Mouse (Mus musculus) kidney, postnatal 0 days (tissue): ENCODE measurements around the gene Ccdc106. TPM values are rescaled to one million over a fixed set of nuclear protein-coding genes. Genes with fewer than 3 reads are reported as not detected.

Experiments
- ATAC-seq: fragments of 200-750 bp; cut with Nextera tagmentation; replicated peaks from 2 replicates; pipeline ENCODE4 v1.8.0; 2017; ENCODE audit warnings: low read depth, moderate number of reproducible peaks, moderate TSS enrichment, moderate library complexity; ENCODE audit not compliant: low FRiP score
- DNase-seq: peaks from one replicate; pipeline ENCODE4 v3.0.0-alpha.2; 2016; ENCODE audit warnings: low spot score
- H3K27ac ChIP-seq: fragments of 300-500 bp; sonication (generic); 2 replicates; pipeline ENCODE4 v1.5.1; 2014; ENCODE audit warnings: mild to moderate bottlenecking
- H3K27me3 ChIP-seq: fragments of 300-500 bp; sonication (generic); 2 replicates; pipeline ENCODE4 v1.6.1; 2014; ENCODE audit warnings: low read length, mixed read lengths; ENCODE audit not compliant: insufficient read depth
- H3K36me3 ChIP-seq: fragments of 300-500 bp; sonication (generic); 2 replicates; pipeline ENCODE4 v1.6.1; 2014; ENCODE audit warnings: low read length, mixed read lengths; ENCODE audit not compliant: insufficient read depth
- H3K4me1 ChIP-seq: fragments of 300-500 bp; sonication (generic); replicated peaks from 2 replicates; pipeline ENCODE4 v1.6.1; 2014; ENCODE audit warnings: antibody characterized with exemption, low read length, mixed read lengths; ENCODE audit not compliant: insufficient read depth
- H3K4me2 ChIP-seq: fragments of 300-500 bp; sonication (generic); 2 replicates; pipeline ENCODE4 v1.6.1; 2014; ENCODE audit warnings: mild to moderate bottlenecking, low read length, moderate library complexity, mixed read lengths
- H3K4me3 ChIP-seq: fragments of 300-500 bp; sonication (generic); replicated peaks from 2 replicates; pipeline ENCODE4 v1.5.1; 2014; ENCODE audit warnings: low read depth, low read length
- H3K9ac ChIP-seq: fragments of 300-500 bp; sonication (generic); 2 replicates; pipeline ENCODE4 v1.6.1; 2014; ENCODE audit warnings: low read depth, low read length
- H3K9me3 ChIP-seq: fragments of 300-500 bp; sonication (generic); replicated peaks from 2 replicates; pipeline ENCODE4 v1.6.1; 2016; ENCODE audit warnings: low read length, inconsistent platforms, mixed read lengths
- CTCF ChIP-seq: IDR thresholded peaks from 2 replicates; pipeline ENCODE4 v1.5.1; 2016; ENCODE audit warnings: antibody characterized with exemption, low read depth, mild to moderate bottlenecking, moderate library complexity
- WGBS: fragments of 180-500 bp; shearing (Covaris S2); extraction: QIAGEN DNeasy Blood & Tissue Kit; methylation state at CpG from one replicate; pipeline ENCODE4 v1.1.7; 2014; 5-methylcytosine and 5-hydroxymethylcytosine counted together
- polyA plus RNA-seq: library from polyadenylated mRNA; unstranded; fragments of >200 nt; fragmentation: Nextera tagmentation; extraction: Ambion mirVana; gene quantifications from 2 replicates; pipeline ENCODE4 v1.2.1, GENCODE M21; 2015

The Ccdc106 gene
- polyA plus RNA-seq, 1 experiment from 2014 or later, result 22.7 TPM

- H3K4me3 ChIP-seq, result no peak within 1 kb of the TSS
- 94% methylated on average over 3 of the region's 3 CpGs for WGBS
Measured at GRCm38 (mm10) chr7:5033818-5034217, 13.5 kb downstream of the Ccdc106 start, which contains the start of gene 4632433K11Rik. Gene 4632433K11Rik (plus strand): TSS chr7:5034118.

GRCm38 (mm10) chr7:5035628-5036027, 15.3 kb downstream of the Ccdc106 start:
- Histone ChIP-seq H3K4me1 (0 out of 2 replicates have a peak, but pooled peaks cover 3% of the 10 kb centered on the region), H3K36me3 (peaks cover 49% of the 10 kb centered on the region), H3K9ac (no peak overlapping the region), H3K4me2 (no peak overlapping the region), H3K27ac (no peak overlapping the region), H3K9me3 (peaks cover 10% of the 10 kb centered on the region), H3K4me3 (no peak overlapping the region), H3K27me3 (no peaks in the 10 kb centered on the region)
- DNase-seq (no peak), ATAC-seq (no peak)
- no peak for TF ChIP-seq CTCF
- 96% methylated on average over 17 of the region's 17 CpGs for WGBS

More at GRCm38 (mm10) chr7:5033818-5034217, 13.5 kb downstream of the Ccdc106 start, which contains the start of gene 4632433K11Rik:
- H3K27ac ChIP-seq, result no peak within 1 kb of the TSS
- H3K9ac ChIP-seq, result no peak within 1 kb of the TSS
- TF ChIP-seq CTCF, result no peak
- 0 out of 2 replicates have a peak, but pooled peaks cover 3% of the 10 kb centered on the region for H3K4me1 ChIP-seq
- H3K36me3 ChIP-seq, result peaks cover 66% of the 10 kb centered on the region
- DNase-seq, result no peak
- H3K4me2 ChIP-seq, result no peak within 1 kb of the TSS
- no peaks in the 10 kb centered on the region for H3K27me3 ChIP-seq
- ATAC-seq, result no peak
- peaks cover 19% of the 10 kb centered on the region for H3K9me3 ChIP-seq

GRCm38 (mm10) chr7:5036136-5036535, 15.8 kb downstream of the Ccdc106 start:
- Histone ChIP-seq H3K27ac (no peak overlapping the region), H3K4me1 (0 out of 2 replicates have a peak, but pooled peaks cover 3% of the 10 kb centered on the region), H3K36me3 (peaks cover 44% of the 10 kb centered on the region), H3K9me3 (peaks cover 5% of the 10 kb centered on the region), H3K4me2 (no peak overlapping the region), H3K27me3 (no peaks in the 10 kb centered on the region), H3K9ac (no peak overlapping the region), H3K4me3 (no peak overlapping the region)
- ATAC-seq (no peak), DNase-seq (no peak)
- WGBS, result 94% methylated on average over 9 of the region's 9 CpGs
- TF ChIP-seq CTCF, result no peak

GRCm38 (mm10) chr7:5037026-5037425, 16.7 kb downstream of the Ccdc106 start:
- 94% methylated on average over 7 of the region's 7 CpGs for WGBS
- H3K4me3 ChIP-seq, result no peak overlapping the region
- H3K9me3 ChIP-seq, result no peaks in the 10 kb centered on the region
- H3K27me3 ChIP-seq, result no peaks in the 10 kb centered on the region
- no peak overlapping the region for H3K9ac ChIP-seq
- H3K36me3 ChIP-seq, result peaks cover 35% of the 10 kb centered on the region
- no peak overlapping the region for H3K27ac ChIP-seq
- ATAC-seq (no peak), DNase-seq (no peak)
- H3K4me2 ChIP-seq, result no peak overlapping the region
- 0 out of 2 replicates have a peak, but pooled peaks cover 3% of the 10 kb centered on the region for H3K4me1 ChIP-seq
- no peak for TF ChIP-seq CTCF

DNA sequence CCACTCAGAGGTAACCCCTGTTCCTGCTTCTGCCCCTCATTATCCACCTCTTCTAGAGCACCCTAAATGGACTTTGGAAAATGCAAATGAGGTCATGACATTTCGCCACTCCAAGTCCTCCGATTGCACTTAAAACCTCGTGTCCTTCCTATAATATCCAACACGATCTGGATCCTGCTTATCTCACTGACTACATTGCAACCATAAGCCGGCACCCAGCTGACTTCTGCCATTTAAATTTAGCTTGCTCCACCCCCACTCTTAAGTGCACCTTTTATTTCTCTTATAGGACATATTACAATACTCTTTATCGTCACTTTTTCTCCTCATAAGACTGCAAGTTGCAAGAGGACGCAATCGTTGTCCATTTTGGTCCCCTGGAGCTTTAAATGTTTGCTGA, 17.1 kb downstream of the Ccdc106 start:
- no peaks in the 10 kb centered on the region for H3K9me3 ChIP-seq
- WGBS, result 88% methylated on average over 8 of the region's 8 CpGs
- no peak for ATAC-seq

GRCm38 (mm10) chr7:5038109-5038732, 17.9 kb downstream of the Ccdc106 start, which contains the start of gene Zfp784:
Gene Zfp784 (minus strand): TSS chr7:5038446.
- WGBS, result under 1% methylated on average over 48 of the region's 48 CpGs
- Histone ChIP-seq H3K4me2 (peak within 1 kb of the TSS; percentile 60), H3K4me3 (peak within 1 kb of the TSS; percentile 69), H3K4me1 (0 out of 2 replicates have a peak, but pooled peaks cover 3% of the 10 kb centered on the region), H3K9me3 (no peaks in the 10 kb centered on the region), H3K27ac (peak within 1 kb of the TSS; percentile 99), H3K27me3 (no peaks in the 10 kb centered on the region), H3K9ac (peak within 1 kb of the TSS; percentile 92), H3K36me3 (peaks cover 23% of the 10 kb centered on the region)
- DNase-seq, result peak; percentile 95
- peak; percentile 97 for ATAC-seq
- TF ChIP-seq CTCF, result no peak

More for the DNA sequence above, 17.1 kb downstream of the Ccdc106 start:
- no peak for DNase-seq
- H3K4me3 ChIP-seq, result peak overlapping the region; percentile 69
- H3K4me2 ChIP-seq, result peak overlapping the region; percentile 60
- no peaks in the 10 kb centered on the region for H3K27me3 ChIP-seq
- no peak for TF ChIP-seq CTCF
- H3K36me3 ChIP-seq, result peaks cover 30% of the 10 kb centered on the region
- H3K9ac ChIP-seq, result peak overlapping the region; percentile 92; the same call in 1 of the 2 replicates
- H3K4me1 ChIP-seq, result 0 out of 2 replicates have a peak, but pooled peaks cover 3% of the 10 kb centered on the region
- peak overlapping the region; percentile 99; the same call in 1 of the 2 replicates for H3K27ac ChIP-seq
